Mouse (Mus musculus): ENCODE data around the gene Btbd7.

GRCm38 (mm10) chr12:102748256-102748655 lies 130.0 kb downstream of the Btbd7 start:
- TF ChIP-seq CTCF (IDR thresholded peaks at IDR 0.05; ENCODE audit: insufficient read depth, low read depth, low read length), result no peak
- TF ChIP-seq POLR2A (IDR thresholded peaks at IDR 0.05; ENCODE audit: insufficient read depth, low read depth, low read length), result no peak
